Mouse (Mus musculus): ENCODE results near the gene Cdk6.

The Cdk6 gene

GRCm38 (mm10) chr5:3483054-3483722 lies 141.9 kb downstream of the Cdk6 start:
- no peak for DNase-seq (ENCODE audit: low read depth, low spot score)

- DNase-seq (ENCODE audit: low read depth, low spot score), result peak; percentile 36
Observed at GRCm38 (mm10) chr5:3486579-3487282, 145.4 kb downstream of the Cdk6 start.

- DNase-seq (ENCODE audit: low read depth, low spot score), result no peak
Observed at GRCm38 (mm10) chr5:3488146-3488774, 147.0 kb downstream of the Cdk6 start.

- no peak for DNase-seq (ENCODE audit: low read depth, low spot score)
Observed at GRCm38 (mm10) chr5:3490358-3490757, 149.1 kb downstream of the Cdk6 start.

GRCm38 (mm10) chr5:3491084-3491483 lies 149.8 kb downstream of the Cdk6 start:
- DNase-seq (ENCODE audit: low read depth, low spot score), result no peak

GRCm38 (mm10) chr5:3491883-3492282 lies 150.6 kb downstream of the Cdk6 start:
- no peak for DNase-seq (ENCODE audit: low read depth, low spot score)

GRCm38 (mm10) chr5:3492776-3493636 lies 151.7 kb downstream of the Cdk6 start:
- no peak for DNase-seq (ENCODE audit: low read depth, low spot score)

- no peak for DNase-seq (ENCODE audit: low read depth, low spot score)
Observed at GRCm38 (mm10) chr5:3493968-3494367, 152.7 kb downstream of the Cdk6 start.

- no peak for DNase-seq (ENCODE audit: low read depth, low spot score)
Observed at GRCm38 (mm10) chr5:3494452-3495187, 153.3 kb downstream of the Cdk6 start.

- DNase-seq (ENCODE audit: low read depth, low spot score), result no peak
Observed at GRCm38 (mm10) chr5:3497505-3497925, 156.2 kb downstream of the Cdk6 start.

GRCm38 (mm10) chr5:3500298-3500697 lies 159.0 kb downstream of the Cdk6 start:
- DNase-seq (ENCODE audit: low read depth, low spot score), result no peak

- DNase-seq (ENCODE audit: low read depth, low spot score), result no peak
Observed at GRCm38 (mm10) chr5:3500957-3501563, 159.8 kb downstream of the Cdk6 start.

GRCm38 (mm10) chr5:3501564-3502001 lies 160.3 kb downstream of the Cdk6 start:
- DNase-seq (ENCODE audit: low read depth, low spot score), result no peak

GRCm38 (mm10) chr5:3502610-3503350 lies 161.5 kb downstream of the Cdk6 start:
- no peak for DNase-seq (ENCODE audit: low read depth, low spot score)

GRCm38 (mm10) chr5:3503373-3503772 lies 162.1 kb downstream of the Cdk6 start:
- no peak for DNase-seq (ENCODE audit: low read depth, low spot score)

GRCm38 (mm10) chr5:3503836-3504323 lies 162.6 kb downstream of the Cdk6 start:
- no peak for DNase-seq (ENCODE audit: low read depth, low spot score)

GRCm38 (mm10) chr5:3504453-3504852 lies 163.2 kb downstream of the Cdk6 start:
- no peak for DNase-seq (ENCODE audit: low read depth, low spot score)

- no peak for DNase-seq (ENCODE audit: low read depth, low spot score)
Observed at GRCm38 (mm10) chr5:3505553-3505952, 164.3 kb downstream of the Cdk6 start.

GRCm38 (mm10) chr5:3508480-3509381 lies 167.4 kb downstream of the Cdk6 start:
- DNase-seq (ENCODE audit: low read depth, low spot score), result no peak

Measured in forelimb bud, embryonic 11.5 days (tissue).